8 mouse cellular contexts compared by ENCODE assay signal in the genomic region with DNA sequence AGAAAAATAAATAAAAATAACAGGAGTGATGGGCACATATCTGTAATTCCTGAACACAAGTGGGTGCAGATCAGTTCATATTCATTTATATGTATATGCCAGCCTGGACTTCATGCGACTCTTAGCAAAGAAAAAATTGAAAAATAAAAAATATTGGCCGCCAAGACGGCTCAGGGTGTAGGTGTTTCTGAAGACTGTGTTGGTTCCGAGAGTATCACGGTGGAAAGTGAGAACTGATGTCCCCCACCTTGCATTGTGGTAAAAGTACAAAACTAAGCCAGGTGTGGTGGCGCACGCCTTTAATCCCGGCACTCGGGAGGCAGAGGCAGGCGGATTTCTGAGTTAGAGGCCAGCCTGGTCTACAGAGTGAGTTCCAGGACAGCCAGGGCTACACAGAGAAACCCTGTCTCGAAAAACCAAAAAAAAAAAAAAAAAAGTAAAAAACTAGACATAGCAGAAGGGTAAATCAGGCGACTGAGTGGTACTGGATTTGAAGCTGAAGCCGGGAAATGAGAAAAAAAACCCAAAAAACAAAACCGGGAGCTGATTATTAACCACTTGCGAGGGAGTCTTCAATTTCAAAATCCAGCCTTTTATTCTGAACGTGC. TPM values are rescaled to one million over a fixed set of nuclear protein-coding genes. Genes with fewer than 3 reads are reported as not detected.
A peak's percentile ranks its signal among the peaks of the same experiment; 100 is the strongest.
DNase-seq lines count a peak whose midpoint lies in the region; ATAC-seq and TF ChIP-seq lines count a peak whose summit lies in the region.

No protein-coding gene starts in this region.

- peak overlapping the region; percentile 86 for H3K4me3 ChIP-seq in left cerebral cortex, adult 2 months
- H3K4me3 ChIP-seq in forebrain, embryonic 12.5 days (replicated peaks): peak overlapping the region; percentile 80
- H3K4me3 ChIP-seq in limb, embryonic 11.5 days (ENCODE audit: low read depth, low read length): peak overlapping the region; percentile 73
- peak overlapping the region; percentile 78 for H3K4me3 ChIP-seq in neural tube, embryonic 12.5 days
- no peak overlapping the region for H3K4me3 ChIP-seq in cerebellum, adult 2 months (replicated peaks; ENCODE audit: insufficient read depth, low read depth, low read length)

- DNase-seq in left cerebral cortex, adult 2 months (ENCODE audit: extremely low spot score in 1 of 2, low spot score in 2 of 2): no peak
- DNase-seq in left cerebral cortex, postnatal 25 days (ENCODE audit: low spot score in 2 of 2): no peak
- DNase-seq in limb, embryonic 11.5 days (ENCODE audit: low spot score): no peak
- no peak for DNase-seq in right cerebral cortex, postnatal 14 days
- DNase-seq in left cerebral cortex, postnatal 14 days (ENCODE audit: low spot score in 2 of 2): no peak
- DNase-seq in cerebellum, adult 2 months: no peak

- peak overlapping the region; percentile 94 for H3K4me2 ChIP-seq in forebrain, embryonic 12.5 days
- no peak overlapping the region for H3K4me2 ChIP-seq in limb, embryonic 11.5 days (ENCODE audit: low read depth, severe bottlenecking)
- peak overlapping the region; percentile 91; the same call in 1 of the 2 replicates for H3K4me2 ChIP-seq in neural tube, embryonic 12.5 days (replicated peaks)

- intact Hi-C loops in left cerebral cortex, adult 2 months (cut with DNase I): loop anchor here (5.0 kb wide), 2 partner anchors 124 to 279 kb away; no protein-coding TSS in a partner anchor
- intact Hi-C loops in left cerebral cortex, postnatal 25 days (cut with DNase I): loop anchor here (5.0 kb wide), 3 partner anchors 129 to 279 kb away; a partner anchor contains a TSS
- intact Hi-C loops in left cerebral cortex, postnatal 14 days (cut with DNase I): loop anchor here (5.0 kb wide), 1 partner anchor 129 kb away; a partner anchor contains a TSS

- no peaks in the 10 kb centered on the region for H3K27me3 ChIP-seq in forebrain, embryonic 12.5 days
- no peaks in the 10 kb centered on the region for H3K27me3 ChIP-seq in limb, embryonic 11.5 days (ENCODE audit: control insufficient read depth, insufficient read depth, low read length)
- H3K27me3 ChIP-seq in neural tube, embryonic 12.5 days (replicated peaks): no peaks in the 10 kb centered on the region
- no peaks in the 10 kb centered on the region for H3K27me3 ChIP-seq in cerebellum, adult 2 months (ENCODE audit: control insufficient read depth, insufficient read depth, low read length)

- ATAC-seq in forebrain, embryonic 12.5 days (ENCODE audit: low FRiP score): peak; percentile 33
- ATAC-seq in limb, embryonic 11.5 days (ENCODE audit: insufficient number of reproducible peaks, low FRiP score, low TSS enrichment, low read depth): no peak
- no peak for ATAC-seq in neural tube, embryonic 12.5 days (ENCODE audit: low FRiP score, low read depth)

- peak overlapping the region; percentile 95 for H3K27ac ChIP-seq in left cerebral cortex, adult 2 months
- no peak overlapping the region for H3K27ac ChIP-seq in forebrain, embryonic 12.5 days
- H3K27ac ChIP-seq in limb, embryonic 11.5 days (replicated peaks; ENCODE audit: low read depth, low read length): no peak overlapping the region
- no peak overlapping the region for H3K27ac ChIP-seq in neural tube, embryonic 12.5 days
- no peak overlapping the region for H3K27ac ChIP-seq in cerebellum, adult 2 months (ENCODE audit: insufficient read depth, low read length)

- no peak for TF ChIP-seq POLR2A in cerebellum, adult 2 months (IDR thresholded peaks at IDR 0.05; ENCODE audit: borderline replicate concordance, insufficient read depth, low read length)

- no peak for TF ChIP-seq CTCF in left cerebral cortex, adult 2 months (IDR thresholded peaks at IDR 0.05)
- TF ChIP-seq CTCF in cerebellum, adult 2 months (IDR thresholded peaks at IDR 0.05; ENCODE audit: borderline replicate concordance, insufficient read depth, low read depth, low read length): no peak

- H3K9me3 ChIP-seq in forebrain, embryonic 12.5 days: no peaks in the 10 kb centered on the region
- H3K9me3 ChIP-seq in limb, embryonic 11.5 days (ENCODE audit: control insufficient read depth, low read length): no peaks in the 10 kb centered on the region
- no peaks in the 10 kb centered on the region for H3K9me3 ChIP-seq in neural tube, embryonic 12.5 days

- WGBS in forebrain, embryonic 12.5 days: 54% methylated on average over 15 of the region's 16 CpGs
- WGBS in limb, embryonic 11.5 days: 54% methylated on average over 15 of the region's 16 CpGs
- 56% methylated on average over 16 of the region's 16 CpGs for WGBS in neural tube, embryonic 12.5 days
- 47% methylated on average over 16 of the region's 16 CpGs for WGBS in cerebellum, adult 2 months

- no peaks in the 10 kb centered on the region; the same call in 1 of the 2 replicates for H3K36me3 ChIP-seq in forebrain, embryonic 12.5 days (replicated peaks)
- H3K36me3 ChIP-seq in limb, embryonic 11.5 days (ENCODE audit: control insufficient read depth, insufficient read depth, low read length): no peaks in the 10 kb centered on the region
- H3K36me3 ChIP-seq in neural tube, embryonic 12.5 days: peaks cover 10% of the 10 kb centered on the region; the same call in 1 of the 2 replicates

- H3K9ac ChIP-seq in forebrain, embryonic 12.5 days: 0 out of 2 replicates have a peak overlapping the region, but pooled peaks have one; percentile 78
- no peak overlapping the region for H3K9ac ChIP-seq in limb, embryonic 11.5 days (ENCODE audit: low read length)
- H3K9ac ChIP-seq in neural tube, embryonic 12.5 days: peak overlapping the region; percentile 77; the same call in 1 of the 2 replicates

- peaks cover 13% of the 10 kb centered on the region for H3K4me1 ChIP-seq in forebrain, embryonic 12.5 days
- peaks cover 4% of the 10 kb centered on the region for H3K4me1 ChIP-seq in limb, embryonic 11.5 days (ENCODE audit: control insufficient read depth, insufficient read depth, low read length)
- peaks cover 13% of the 10 kb centered on the region for H3K4me1 ChIP-seq in neural tube, embryonic 12.5 days
- peaks cover 10% of the 10 kb centered on the region; the same call in 1 of the 2 replicates for H3K4me1 ChIP-seq in cerebellum, adult 2 months (ENCODE audit: control insufficient read depth, insufficient read depth, low read length)

RNA-seq across cellular contexts. Expression of a gene that starts 0.4 kb away (rescaled TPM):
- 100 to 1,000 TPM; 200 to 216 TPM for total RNA-seq in left cerebral cortex, adult 2 months (2021)
- total RNA-seq in left cerebral cortex, postnatal 25 days (2021): 100 to 1,000 TPM; 225 to 243 TPM
- polyA plus RNA-seq in forebrain, embryonic 12.5 days (2016; fragmentation: Nextera tagmentation; extraction: Ambion mirVana): 111 and 128 TPM in 2 replicates
- 45.4 and 52.0 TPM in 2 replicates for polyA plus RNA-seq in limb, embryonic 11.5 days (2014; fragmentation: Nextera tagmentation; extraction: Ambion mirVana)
- polyA plus RNA-seq in neural tube, embryonic 12.5 days (2016; fragmentation: Nextera tagmentation; extraction: Ambion mirVana): 114 and 128 TPM in 2 replicates
- total RNA-seq in left cerebral cortex, postnatal 14 days (2021): 100 to 1,000 TPM; 250 to 273 TPM
- 189 and 203 TPM in 2 replicates for polyA plus RNA-seq in cerebellum, adult 2 months (2012; rRNA removed)

RNA-seq across cellular contexts. Expression of a gene that starts 19.1 kb away (rescaled TPM):
- 10 to 100 TPM; 68.0 to 73.4 TPM for total RNA-seq in left cerebral cortex, adult 2 months (2021)
- 10 to 100 TPM; 68.4 to 73.7 TPM for total RNA-seq in left cerebral cortex, postnatal 25 days (2021)
- polyA plus RNA-seq in forebrain, embryonic 12.5 days (2016; fragmentation: Nextera tagmentation; extraction: Ambion mirVana): 106 and 115 TPM in 2 replicates
- 99.6 and 107 TPM in 2 replicates for polyA plus RNA-seq in limb, embryonic 11.5 days (2014; fragmentation: Nextera tagmentation; extraction: Ambion mirVana)
- polyA plus RNA-seq in neural tube, embryonic 12.5 days (2016; fragmentation: Nextera tagmentation; extraction: Ambion mirVana): 117 TPM in 2 replicates
- 10 to 100 TPM; 74.2 to 77.6 TPM for total RNA-seq in left cerebral cortex, postnatal 14 days (2021)
- polyA plus RNA-seq in cerebellum, adult 2 months (2012; rRNA removed): 94.8 and 98.5 TPM in 2 replicates

RNA-seq across cellular contexts. Expression of a gene that starts 19.6 kb away (rescaled TPM):
- total RNA-seq in left cerebral cortex, adult 2 months (2021): 10 to 100 TPM; 24.9 to 27.5 TPM
- total RNA-seq in left cerebral cortex, postnatal 25 days (2021): 10 to 100 TPM; 24.9 to 25.8 TPM
- polyA plus RNA-seq in forebrain, embryonic 12.5 days (2016; fragmentation: Nextera tagmentation; extraction: Ambion mirVana): 60.5 and 62.6 TPM in 2 replicates
- 86.2 and 89.3 TPM in 2 replicates for polyA plus RNA-seq in limb, embryonic 11.5 days (2014; fragmentation: Nextera tagmentation; extraction: Ambion mirVana)
- 56.3 and 57.9 TPM in 2 replicates for polyA plus RNA-seq in neural tube, embryonic 12.5 days (2016; fragmentation: Nextera tagmentation; extraction: Ambion mirVana)
- total RNA-seq in left cerebral cortex, postnatal 14 days (2021): 10 to 100 TPM; 23.4 to 25.7 TPM
- polyA plus RNA-seq in cerebellum, adult 2 months (2012; rRNA removed): 46.5 and 48.7 TPM in 2 replicates

RNA-seq across cellular contexts. Expression of a gene that starts 30.2 kb away (rescaled TPM):
- 10 to 100 TPM; 28.6 to 29.5 TPM for total RNA-seq in left cerebral cortex, adult 2 months (2021)
- 10 to 100 TPM; 27.8 to 28.1 TPM for total RNA-seq in left cerebral cortex, postnatal 25 days (2021)
- 49.2 and 50.5 TPM in 2 replicates for polyA plus RNA-seq in forebrain, embryonic 12.5 days (2016; fragmentation: Nextera tagmentation; extraction: Ambion mirVana)
- polyA plus RNA-seq in limb, embryonic 11.5 days (2014; fragmentation: Nextera tagmentation; extraction: Ambion mirVana): 33.9 and 39.2 TPM in 2 replicates
- 51.2 and 53.5 TPM in 2 replicates for polyA plus RNA-seq in neural tube, embryonic 12.5 days (2016; fragmentation: Nextera tagmentation; extraction: Ambion mirVana)
- total RNA-seq in left cerebral cortex, postnatal 14 days (2021): 10 to 100 TPM; 29.5 to 31.2 TPM
- 36.0 and 38.0 TPM in 2 replicates for polyA plus RNA-seq in cerebellum, adult 2 months (2012; rRNA removed)

RNA-seq across cellular contexts. Expression of a gene that starts 37.1 kb away (rescaled TPM):
- 100 to 1,000 TPM; 180 to 190 TPM for total RNA-seq in left cerebral cortex, adult 2 months (2021)
- total RNA-seq in left cerebral cortex, postnatal 25 days (2021): 100 to 1,000 TPM; 189 to 208 TPM
- 174 and 186 TPM in 2 replicates for polyA plus RNA-seq in forebrain, embryonic 12.5 days (2016; fragmentation: Nextera tagmentation; extraction: Ambion mirVana)
- 169 and 180 TPM in 2 replicates for polyA plus RNA-seq in limb, embryonic 11.5 days (2014; fragmentation: Nextera tagmentation; extraction: Ambion mirVana)
- polyA plus RNA-seq in neural tube, embryonic 12.5 days (2016; fragmentation: Nextera tagmentation; extraction: Ambion mirVana): 233 and 237 TPM in 2 replicates
- total RNA-seq in left cerebral cortex, postnatal 14 days (2021): 100 to 1,000 TPM; 200 to 203 TPM
- polyA plus RNA-seq in cerebellum, adult 2 months (2012; rRNA removed): 170 and 180 TPM in 2 replicates
